Mouse (Mus musculus): ENCODE data around the gene Myh10.

DNA sequence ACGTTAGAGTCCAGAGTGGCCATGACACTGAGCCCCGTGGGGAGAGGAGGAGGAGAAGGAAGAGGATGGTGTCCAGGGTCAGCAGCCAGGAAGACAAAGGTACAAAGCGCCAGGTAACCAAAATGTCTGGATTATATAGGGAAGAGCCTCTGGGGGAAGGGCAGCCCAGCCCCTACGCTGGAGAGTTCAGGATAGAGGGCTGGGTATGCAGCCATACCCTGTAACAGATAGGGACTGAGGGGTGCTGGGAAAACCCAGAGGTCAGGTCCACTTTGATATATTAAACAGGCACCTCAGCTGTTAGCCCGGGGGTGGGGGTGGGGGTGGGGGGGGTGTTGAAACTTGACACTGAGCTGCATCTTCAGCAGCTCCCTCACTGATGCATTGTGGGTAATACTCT lies 43.6 kb upstream of the Myh10 start:
- TF ChIP-seq POLR2A (IDR thresholded peaks at IDR 0.05; ENCODE audit: low read depth, low read length) (no peak), CTCF (conservative IDR thresholded peaks at IDR 0.05; ENCODE audit: insufficient read depth, insufficient read length, low read depth, low read length) (no peak)
